Mouse (Mus musculus) frontal cortex, adult (tissue): ENCODE results near the gene Camk2b.
"Not testable (repeated sequence)": the region's sequence is repeated elsewhere in the genome, so short reads cannot be mapped to it uniquely, and the experiment has no call there.

Experiments used
- ATAC-seq: cut with Nextera tagmentation; 2 replicates; pipeline ENCODE4 v1.9.2; 2017; ENCODE audit warnings: mild to moderate bottlenecking, moderate library complexity, mixed read lengths; ENCODE audit not compliant: low TSS enrichment

Camk2b gene

DNA sequence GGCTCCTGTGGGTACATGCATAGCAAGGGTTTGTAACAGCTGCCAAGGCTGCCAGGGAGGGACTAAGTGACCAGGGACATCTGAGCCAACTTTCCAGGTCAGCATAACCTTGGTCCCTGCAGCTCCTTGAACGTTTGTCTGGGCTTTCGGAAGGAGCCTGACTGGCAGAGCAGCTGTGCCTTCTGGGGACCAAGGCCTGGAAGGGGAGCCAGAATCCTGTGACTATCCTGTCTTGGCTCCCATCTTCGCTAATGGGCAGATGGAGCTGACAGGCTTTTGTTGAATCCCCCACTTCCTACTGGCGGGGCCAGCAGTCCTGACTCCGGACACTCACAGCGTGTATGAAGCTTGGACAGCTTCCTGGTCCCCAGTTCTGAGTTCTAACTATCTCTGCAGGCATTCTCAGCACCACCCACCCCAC, 51.1 kb downstream of the Camk2b start:
- no peak for ATAC-seq

DNA sequence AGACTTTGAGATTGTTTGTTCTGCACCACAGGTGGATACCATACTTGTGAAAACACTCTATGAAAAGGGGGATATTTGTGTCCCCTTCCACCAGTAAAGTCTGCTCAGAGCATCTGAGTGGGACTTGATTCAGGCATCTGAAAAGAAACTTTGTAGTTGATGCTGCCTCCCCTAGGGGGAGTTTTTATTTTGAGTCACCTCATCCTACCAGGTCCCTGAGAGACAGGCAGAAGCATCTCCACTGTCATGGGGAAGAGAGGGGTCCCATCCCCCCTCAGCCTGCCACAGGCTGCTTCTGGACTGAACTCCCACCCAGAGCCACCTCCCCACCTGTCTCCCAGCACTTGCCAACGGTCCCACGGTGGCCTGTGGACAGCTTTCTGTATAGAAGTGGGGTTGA, 52.8 kb downstream of the Camk2b start:
- no peak for ATAC-seq

DNA sequence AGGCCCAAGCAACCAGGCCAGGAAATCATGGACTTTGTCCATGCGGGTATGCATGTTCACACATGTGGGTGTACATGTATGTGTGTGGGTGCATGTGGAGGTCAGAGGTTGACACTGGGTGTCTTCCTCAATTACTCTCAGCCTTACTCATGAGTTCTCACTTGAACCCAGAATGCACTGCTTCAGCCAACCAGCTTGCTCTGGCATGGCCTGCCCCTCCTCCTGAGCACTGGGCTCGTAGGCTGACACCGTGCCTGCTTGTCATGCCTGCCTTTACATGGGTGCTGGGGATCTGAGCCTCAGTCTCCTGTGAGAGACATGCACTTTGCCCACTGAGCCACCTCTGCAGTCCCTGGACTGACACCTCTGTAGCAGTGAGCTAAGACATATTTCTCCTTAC, 54.3 kb downstream of the Camk2b start:
- ATAC-seq = no peak

DNA sequence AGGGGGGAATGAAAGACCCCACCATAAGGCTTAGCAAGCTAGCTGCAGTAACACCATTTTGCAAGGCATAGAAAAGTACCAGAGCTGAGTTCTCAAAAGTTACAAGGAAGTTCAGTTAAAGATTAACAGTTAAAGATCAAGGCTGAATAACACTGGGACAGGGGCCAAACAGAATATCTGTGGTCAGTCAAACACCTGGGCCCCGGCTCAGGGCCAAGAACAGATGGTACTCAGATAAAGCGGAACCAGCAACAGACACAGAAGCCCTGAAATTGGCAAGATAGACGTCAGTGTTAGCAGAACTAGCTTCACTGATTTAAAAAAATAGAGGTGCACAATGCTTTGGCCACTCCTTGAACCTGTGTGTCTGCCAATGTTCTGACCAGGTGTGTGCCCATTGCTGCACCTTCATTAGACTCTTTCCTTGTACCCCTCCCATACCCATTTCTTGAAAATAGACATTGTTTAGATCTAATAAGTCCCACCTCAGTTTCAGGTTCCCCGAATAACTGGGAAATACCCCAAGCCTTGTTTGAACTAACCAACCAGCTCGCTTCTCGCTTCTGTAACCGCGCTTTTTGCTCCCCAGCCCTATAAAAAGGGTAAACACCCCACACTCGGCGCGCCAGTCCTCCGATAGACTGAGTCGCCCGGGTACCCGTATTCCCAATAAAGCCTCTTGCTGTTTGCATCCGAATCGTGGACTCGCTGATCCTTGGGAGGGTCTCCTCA, 55.2 kb downstream of the Camk2b start:
- not testable (repeated sequence) for ATAC-seq

DNA sequence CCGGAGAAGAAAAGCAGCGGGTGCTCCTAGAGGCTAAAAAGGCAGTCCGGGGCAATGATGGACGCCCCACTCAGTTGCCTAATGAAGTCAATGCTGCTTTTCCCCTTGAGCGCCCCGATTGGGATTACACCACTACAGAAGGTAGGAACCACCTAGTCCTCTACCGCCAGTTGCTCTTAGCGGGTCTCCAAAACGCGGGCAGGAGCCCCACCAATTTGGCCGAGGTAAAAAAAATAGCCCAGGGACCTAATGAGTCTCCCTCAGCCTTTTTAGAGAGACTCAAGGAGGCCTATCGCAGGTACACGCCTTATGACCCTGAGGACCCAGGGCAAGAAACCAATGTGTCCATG, 58.4 kb downstream of the Camk2b start:
- not testable (repeated sequence) for ATAC-seq

DNA sequence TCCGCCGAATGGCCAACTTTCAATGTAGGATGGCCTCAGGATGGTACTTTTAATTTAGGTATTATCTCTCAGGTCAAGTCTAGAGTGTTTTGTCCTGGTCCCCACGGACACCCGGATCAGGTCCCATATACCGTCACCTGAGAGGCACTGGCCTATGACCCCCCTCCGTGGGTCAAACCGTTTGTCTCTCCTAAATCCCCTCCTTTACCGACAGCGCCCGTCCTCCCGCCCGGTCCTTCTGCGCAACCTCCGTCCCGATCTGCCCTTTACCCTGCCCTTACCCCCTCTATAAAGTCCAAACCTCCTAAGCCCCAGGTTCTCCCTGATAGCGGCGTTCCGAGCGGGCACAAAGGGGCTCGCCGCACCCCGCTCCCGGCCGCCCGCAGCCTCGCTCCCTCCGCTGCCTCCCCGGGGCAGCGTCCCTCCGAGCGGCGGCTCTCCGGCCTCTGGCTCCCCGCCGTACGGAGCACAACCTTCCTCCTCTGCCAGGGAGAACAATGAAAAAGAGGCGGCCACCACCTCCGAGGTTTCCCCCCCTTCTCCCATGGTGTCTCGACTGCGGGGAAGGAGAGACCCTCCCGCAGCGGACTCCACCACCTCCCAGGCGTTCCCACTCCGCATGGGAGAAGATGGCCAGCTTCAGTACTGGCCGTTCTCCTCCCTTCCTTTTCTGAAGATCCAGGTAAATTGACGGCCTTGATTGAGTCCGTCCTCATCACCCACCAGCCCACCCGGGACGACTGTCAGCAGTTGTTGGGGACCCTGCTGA, 59.0 kb downstream of the Camk2b start:
- peak; percentile 67; the same call in 1 of the 2 replicates for ATAC-seq

DNA sequence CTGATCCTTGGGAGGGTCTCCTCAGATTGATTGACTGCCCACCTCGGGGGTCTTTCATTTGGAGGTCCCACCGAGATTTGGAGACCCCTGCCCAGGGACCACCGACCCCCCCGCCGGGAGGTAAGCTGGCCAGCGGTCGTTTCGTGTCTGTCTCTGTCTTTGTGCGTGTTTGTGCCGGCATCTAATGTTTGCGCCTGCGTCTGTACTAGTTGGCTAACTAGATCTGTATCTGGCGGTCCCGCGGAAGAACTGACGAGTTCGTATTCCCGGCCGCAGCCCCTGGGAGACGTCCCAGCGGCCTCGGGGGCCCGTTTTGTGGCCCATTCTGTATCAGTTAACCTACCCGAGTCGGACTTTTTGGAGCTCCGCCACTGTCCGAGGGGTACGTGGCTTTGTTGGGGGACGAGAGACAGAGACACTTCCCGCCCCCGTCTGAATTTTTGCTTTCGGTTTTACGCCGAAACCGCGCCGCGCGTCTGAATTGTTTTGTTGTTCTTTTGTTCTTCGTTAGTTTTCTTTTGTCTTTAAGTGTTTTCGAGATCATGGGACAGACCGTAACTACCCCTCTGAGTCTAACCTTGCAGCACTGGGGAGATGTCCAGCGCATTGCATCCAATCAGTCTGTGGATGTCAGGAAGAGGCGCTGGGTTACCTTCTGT, 59.7 kb downstream of the Camk2b start:
- ATAC-seq = not testable (repeated sequence)

DNA sequence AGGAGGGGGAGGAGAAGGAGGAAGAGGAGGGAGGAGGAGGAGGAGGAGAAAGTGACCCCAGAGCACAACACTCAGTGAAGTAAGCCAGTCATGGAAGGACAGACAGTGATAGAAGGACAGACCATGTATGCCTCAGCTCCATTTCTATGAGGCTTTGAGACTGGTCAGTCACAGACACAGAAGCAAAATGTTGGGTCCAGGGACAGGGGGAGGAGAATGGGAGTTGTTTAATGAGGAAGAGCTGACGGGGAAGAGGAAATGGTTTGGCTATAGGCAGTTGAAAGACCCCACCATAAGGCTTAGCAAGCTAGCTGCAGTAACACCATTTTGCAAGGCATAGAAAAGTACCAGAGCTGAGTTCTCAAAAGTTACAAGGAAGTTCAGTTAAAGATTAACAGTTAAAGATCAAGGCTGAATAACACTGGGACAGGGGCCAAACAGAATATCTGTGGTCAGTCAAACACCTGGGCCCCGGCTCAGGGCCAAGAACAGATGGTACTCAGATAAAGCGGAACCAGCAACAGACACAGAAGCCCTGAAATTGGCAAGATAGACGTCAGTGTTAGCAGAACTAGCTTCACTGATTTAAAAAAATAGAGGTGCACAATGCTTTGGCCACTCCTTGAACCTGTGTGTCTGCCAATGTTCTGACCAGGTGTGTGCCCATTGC, 60.7 kb downstream of the Camk2b start:
- not testable (repeated sequence) for ATAC-seq

DNA sequence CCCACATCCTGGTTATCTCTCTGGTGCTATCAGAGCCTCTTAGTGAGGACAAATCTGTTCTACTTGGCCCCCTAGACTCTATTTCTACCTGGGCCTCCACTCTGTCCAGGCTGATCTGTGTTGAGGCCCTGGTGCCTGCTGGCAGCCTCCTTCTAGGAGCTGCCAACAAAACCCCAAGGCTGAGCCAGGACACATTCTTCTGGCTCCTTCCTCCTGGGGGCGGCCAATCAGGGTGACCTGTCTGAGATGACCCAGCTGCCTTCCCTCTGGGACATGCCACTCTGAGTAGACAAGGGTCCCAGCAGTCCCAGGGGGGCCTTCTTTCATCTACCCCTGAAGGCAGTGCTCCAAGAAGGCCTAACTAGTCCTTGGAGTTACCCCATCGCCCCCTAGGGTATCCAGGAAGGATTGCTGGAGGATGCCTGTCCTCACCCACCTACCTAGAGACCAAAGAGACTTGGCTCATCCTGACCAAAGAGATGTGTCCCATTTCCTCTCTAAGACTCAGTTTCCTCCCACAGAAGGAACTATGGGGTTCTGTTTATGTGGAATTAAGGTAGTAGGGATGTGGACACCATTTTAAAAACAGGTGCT, 63.0 kb downstream of the Camk2b start:
- no peak for ATAC-seq

DNA sequence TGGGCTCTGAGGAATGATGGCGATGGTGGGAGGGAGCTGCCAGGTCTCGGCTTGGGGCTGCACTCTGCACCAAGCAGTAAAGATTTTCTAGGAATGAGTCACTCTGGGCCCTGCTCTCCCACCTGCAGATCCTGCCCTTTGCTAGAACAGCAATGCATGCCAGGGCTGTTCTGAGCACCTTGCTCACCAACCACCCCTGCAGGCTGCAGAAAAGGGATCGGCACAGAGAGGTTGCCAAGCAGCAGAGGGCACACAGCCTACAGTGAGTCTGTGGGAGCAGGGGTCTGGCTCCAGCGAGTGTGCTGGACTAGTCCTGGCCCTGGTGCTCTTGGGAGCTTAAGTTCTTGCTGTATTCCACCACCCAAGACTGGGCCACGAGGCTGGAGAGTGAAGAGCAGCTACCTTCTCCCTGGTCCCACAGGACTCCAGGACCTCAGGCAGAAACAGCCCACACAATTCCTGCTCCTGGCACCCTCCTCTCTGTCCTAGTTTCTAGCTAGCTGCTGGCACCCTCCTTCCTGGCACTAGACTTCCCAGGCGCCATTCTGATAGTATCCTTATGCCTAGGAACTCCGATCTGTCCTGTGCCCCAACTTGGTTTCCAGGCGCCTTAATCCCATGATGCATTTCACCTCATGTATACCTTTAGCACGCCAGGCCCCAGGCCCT, 64.0 kb downstream of the Camk2b start:
- peak; percentile 69 for ATAC-seq

DNA sequence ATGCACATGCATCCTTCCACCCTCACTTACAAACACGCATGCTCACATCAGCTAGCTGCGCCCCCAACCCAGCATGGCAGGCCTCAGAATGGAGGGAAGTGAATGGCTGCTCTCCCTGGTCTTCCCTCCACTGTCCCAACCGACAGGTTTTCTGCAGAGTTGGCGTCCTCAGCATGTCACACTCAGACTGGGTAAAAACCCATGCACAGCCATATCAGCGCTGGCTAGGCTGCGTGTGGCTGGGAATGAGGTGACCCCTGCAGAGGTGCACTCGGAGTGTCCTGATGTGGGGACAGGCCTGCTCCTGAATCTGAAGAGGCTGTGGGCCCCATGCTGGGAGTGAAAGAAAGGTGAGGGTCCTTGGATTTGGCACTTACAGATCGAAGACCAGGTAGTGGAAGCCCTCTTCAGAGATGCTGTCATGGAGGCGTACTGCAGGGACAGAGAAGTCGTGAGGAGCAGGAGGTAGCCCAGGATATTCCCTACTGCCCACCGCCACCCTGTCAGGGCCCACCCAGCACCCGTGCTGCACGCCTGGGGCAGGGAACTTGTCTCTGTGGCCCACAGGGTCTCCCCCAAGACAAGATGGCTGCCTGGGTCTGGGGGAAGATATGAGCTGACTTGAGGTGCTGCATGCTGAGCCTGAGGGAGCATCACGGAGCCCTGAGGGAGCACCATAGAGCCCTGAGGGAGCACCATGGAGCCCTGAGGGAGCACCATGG, 65.0 kb downstream of the Camk2b start:
- peak; percentile 1; the same call in 1 of the 2 replicates for ATAC-seq

DNA sequence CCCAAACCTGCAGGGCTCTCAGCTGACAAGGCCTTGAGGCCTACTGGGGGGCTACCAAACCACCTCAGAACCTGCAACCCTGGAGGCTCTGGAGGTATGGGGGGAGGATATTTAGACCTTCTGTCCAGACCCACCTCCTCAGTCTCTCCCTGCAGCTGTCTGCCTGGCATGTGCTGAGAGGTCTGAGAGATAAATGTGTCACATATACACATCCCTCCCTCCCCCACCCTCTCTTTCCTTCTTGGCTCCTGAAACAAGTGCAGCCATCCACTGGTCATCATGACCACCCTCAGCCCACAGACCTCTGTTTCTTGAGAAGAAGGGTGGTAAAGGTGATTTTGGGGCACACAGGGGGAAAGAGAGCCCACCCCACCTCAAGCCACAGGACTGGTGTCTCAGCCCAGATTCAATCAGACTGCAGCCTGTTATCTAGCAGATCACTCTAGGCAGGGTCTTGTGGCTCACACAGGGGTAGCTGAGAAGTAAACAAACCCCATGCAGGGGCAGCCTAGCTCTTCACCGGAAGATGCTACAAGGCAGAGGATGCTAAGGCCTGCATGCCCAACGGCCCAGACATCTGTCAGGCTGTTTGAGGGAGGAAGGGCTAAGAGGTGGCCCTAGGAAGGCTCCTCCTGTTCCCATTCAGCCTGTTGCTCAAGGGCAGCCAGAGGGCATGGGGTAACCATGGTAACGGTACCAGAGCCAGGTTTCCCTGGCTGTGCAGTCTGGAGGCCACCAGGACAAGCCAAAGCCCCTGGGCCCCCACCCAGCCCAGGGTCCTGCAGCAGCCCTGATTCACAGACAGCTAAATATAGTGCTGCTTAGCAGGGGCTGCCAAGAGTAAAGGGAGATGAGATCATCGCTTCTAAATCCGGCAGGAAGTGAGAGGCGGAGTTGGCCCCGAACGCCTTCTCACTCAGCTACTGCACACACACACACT, 66.1 kb downstream of the Camk2b start:
- peak; percentile 56 for ATAC-seq

DNA sequence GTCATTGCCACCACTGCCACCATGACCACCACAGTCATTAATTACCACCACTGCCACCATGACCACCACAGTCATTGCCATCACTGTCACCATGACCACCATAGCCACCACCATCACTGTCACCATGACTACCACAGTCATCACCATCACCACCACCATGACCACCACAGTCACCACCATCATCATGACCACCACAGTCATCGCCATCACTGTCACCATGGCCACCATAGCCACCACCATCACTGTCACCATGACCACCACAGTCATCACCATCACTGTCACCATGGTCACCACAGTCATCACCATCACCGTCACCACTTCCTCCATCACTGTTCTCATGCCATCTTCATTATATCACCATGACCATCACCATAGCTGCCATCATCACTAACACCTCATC, 67.7 kb downstream of the Camk2b start:
- no peak for ATAC-seq

DNA sequence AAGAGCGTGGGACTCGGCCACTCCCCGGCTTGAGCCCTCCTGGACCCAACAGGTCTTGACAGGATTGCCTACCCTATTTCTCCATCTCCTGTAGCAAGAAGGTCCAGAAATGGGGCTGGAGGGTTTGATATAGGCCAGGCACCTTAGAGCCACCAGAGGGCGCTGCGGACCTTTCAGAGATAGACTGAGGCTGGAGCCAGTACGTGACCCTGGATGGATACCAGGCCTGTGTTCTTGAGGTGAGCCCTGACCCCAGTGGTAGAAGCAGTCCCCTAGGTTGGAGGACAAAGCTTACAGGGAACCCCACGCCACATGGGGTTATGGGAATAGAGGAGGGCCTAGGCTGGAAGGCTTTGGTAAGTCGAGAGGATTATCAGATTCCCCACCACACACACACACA, 70.2 kb downstream of the Camk2b start:
- no peak for ATAC-seq

DNA sequence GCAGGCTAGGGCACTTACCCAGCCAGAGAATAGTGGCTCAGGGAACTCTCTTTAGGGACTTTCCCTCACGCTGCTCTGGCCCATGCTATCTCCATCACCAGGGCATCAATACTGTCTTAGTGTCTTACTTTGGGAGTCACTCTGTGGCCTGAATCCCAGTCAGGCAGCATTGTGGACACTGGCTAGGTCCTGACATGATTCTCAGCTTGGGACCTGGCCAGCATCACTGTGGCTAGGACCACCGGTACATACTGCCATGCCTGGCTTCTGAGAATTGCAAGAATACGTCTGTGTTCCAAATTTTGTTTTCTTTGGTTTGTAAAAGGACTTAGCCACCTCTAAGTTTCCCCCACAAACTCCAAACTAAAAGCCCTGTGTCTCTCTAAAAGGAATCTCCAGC, 71.3 kb downstream of the Camk2b start:
- no peak for ATAC-seq

DNA sequence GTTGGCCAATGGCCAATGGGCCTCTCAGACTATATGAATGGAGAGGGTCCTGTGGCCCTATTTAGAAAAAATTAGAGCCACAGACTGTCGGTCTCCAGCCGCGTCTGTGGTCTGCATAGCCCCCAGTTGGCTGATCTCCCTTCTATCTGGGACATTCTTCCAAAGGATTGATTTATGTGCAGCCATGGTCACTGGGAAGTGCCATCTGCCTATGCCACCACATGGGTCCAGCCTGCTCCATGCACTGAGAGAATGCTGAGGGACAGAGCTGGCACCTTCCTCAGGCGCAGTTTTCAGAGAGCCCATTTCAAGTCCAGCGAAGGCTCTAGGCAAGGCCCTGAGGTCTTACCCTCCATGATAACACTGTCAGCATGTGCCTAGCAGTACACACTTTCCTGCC, 72.0 kb downstream of the Camk2b start:
- ATAC-seq = no peak

DNA sequence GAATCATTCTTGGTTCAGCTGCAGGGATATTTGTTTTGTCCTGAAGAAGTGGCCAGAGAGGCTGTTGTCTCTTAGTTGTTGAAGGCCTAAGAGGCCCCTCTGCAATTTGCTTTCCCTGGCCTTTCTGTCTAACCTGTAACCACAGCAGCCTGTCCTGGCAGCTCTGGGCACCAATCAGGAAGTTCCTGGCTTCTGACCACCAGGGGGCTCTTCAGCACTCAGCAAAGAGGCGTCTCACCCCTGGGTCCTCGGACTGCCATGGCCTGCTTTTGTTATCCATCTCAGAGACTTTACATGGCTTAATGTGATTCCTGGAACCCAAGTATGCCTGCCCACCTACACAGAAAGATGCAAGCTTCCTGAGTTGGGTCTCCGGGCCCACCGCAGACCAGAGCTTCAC, 75.3 kb downstream of the Camk2b start:
- ATAC-seq = peak; percentile 27; the same call in 1 of the 2 replicates

DNA sequence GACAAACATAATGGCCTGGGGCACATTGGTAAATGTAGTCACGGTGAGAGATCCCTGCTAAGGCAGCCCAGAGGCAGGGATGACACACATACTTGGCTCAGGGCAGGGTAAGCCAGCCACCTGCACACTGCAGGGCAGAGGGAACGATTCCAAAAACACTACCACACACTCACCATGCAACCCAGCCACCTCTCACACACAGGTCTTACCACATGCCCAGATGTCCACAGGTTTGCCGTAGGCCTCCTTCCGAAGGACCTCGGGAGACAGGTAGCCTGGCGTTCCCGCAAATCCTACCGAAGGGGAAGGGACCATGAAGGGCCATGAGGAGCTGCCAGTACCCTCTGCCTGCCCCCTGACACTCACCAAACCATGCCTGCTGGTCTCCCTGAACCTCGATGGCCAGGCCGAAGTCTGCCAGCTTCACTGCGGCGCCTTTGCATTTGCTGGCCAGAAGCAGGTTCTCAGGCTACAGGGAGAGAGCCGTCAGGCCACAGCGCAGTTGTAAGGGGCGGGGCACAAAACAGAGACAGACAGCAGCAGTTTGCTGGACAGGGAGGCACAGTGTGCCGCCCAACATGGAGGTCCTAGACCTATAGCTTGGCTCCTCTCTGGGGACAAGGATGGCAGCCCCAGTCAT, 76.1 kb downstream of the Camk2b start:
- ATAC-seq = no peak

DNA sequence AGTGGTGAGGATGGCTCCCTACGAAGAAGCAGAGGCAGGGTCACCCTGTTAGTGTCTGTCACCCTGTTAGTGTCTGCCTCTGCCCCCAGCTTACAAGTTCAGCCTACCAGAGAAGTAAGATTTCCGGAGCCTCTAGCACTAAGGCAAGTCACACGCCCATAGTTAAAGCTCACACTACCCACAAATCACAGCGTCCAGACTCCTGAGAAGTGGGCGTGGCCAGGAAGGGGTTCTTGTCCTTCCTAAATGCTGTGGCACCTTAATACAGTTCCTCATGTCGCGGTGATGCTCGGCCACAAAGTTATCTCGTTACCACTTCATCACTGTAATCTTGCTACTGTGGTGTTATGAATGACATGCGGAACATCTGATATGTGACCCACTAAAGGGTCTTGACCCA, 78.0 kb downstream of the Camk2b start:
- no peak for ATAC-seq
